Mouse (Mus musculus) left cerebral cortex, postnatal 36 days (tissue): ENCODE measurements around the gene Smyd1. TPM values are rescaled to one million over a fixed set of nuclear protein-coding genes. Genes with fewer than 3 reads are reported as not detected.

Source experiments
- DNase-seq, 2 experiments: peaks; one replicate each; pipeline ENCODE4 v3.0.0; 2021 to 2022; ENCODE audit warnings: low spot score in 2 of 2, mixed read lengths in 1 of 2
- intact Hi-C: fragments of 180-260 bp; cut with DNase I; formaldehyde crosslinking; loops from one replicate; pipeline ENCODE4 v1.15.1; 2025
- total RNA-seq, 2 experiments: library from RNA; stranded (reverse); gene quantifications; 2 replicates each; pipeline ENCODE4 v1.2.3; 2021

The Smyd1 gene
- total RNA-seq, 2 experiments from 2014 or later = 1.3 to 1.4 TPM

DNA sequence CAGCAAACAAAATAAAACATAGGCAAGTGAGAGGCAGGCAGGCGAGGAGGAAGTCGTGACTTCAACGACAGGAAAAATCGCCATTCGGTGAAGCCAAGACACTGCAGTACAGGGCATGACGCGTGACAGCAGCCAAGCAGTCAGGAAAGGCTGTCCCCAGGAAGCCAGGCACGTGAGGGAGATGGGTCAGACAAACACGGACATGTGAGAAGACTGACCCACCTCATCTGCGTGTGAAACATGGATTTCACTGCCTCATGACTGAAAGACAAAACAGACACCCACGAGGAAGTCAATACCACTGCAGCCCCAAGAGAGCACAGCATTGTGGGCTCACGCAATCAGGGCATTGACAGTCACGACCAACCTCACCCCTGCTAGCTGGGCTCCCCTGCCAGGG, 86.9 kb downstream of the Smyd1 start:
- no peak for DNase-seq
- intact Hi-C loops = no loop called here

DNA sequence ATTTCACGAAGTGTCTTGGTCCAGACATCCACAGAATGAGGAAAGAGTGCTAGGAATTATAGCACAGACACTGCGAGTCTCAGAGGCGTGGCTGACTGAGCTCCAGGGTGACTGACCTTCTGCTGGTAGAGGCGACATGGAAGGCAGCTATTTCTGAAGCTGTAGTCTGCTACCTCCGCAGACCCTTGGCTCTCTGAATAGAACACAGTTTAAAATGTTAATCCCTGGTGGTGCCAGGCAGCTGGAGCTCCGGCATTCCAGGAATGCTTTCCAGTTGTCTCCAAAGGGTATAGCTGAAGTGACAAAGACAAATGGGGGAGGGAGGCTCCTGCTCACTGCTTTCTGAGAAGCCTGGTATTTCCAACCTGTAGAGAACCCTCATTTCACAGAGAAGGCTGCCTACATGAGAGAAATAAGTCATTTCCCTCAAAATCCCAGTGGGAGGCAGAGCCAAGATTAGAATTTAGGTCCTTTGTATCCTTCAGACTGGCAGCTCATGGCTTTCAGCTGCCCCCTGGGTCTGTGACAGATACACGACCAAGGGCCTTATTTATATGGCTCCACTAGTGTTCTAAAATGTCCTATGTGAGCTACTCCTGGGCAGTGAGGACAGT, 94.8 kb downstream of the Smyd1 start:
- intact Hi-C loops = no loop called here
- DNase-seq = no peak

DNA sequence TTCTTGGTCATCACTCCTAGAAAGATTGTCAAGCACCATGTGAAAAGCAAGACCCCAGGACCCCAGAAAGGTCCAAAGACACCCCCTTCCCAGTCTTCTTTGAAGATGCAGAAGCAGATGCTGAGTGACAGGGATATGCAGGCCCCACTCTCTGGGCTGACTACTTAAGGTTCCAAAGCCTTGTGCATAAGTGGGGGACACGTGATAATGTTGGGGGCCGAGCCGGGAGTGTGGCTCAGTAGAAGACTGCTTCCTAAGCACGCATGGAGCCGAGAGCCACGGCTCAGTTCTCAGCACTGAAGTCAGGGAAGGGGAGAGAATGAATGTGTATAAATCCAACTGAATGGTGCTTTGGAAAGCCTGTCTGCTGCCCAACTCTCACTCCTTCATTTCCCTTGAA, 95.5 kb downstream of the Smyd1 start:
- no peak for DNase-seq
- intact Hi-C loops = no loop called here

DNA sequence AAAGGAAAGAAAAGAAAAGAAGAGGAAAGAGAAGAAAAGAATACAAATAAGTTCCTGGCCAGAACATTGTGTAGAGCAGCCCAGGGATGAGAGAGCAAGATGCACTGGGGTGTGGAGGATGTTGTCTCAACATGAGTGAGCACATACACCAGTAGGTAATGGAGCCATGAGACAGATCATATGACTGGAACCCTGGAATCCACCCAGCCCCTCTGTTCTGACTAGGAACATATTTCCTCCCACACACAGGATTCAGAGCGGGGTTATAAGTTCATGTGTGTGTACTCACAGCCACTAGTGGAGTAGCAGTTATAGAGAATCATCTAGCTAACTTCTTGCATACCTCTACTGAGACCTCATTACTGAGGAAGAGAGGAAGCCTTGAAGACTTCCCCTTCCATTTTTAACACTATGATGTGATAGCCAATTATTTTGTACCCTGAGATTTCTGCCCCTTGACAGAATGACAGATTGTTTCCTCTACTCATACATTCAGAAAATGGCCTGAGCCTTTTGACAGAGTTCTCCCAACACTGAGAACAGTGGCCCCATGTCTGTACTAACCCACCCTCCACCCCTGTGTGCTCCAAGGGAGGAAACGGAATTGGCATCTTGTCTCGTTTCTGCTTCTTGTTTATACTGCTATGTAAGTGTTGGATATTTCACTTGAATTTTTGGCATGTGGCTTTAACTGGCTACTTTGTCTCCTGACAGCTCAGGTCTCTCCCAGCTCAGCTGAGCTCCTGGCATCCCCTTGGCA, 97.7 kb downstream of the Smyd1 start:
- intact Hi-C loops = no loop called here

DNA sequence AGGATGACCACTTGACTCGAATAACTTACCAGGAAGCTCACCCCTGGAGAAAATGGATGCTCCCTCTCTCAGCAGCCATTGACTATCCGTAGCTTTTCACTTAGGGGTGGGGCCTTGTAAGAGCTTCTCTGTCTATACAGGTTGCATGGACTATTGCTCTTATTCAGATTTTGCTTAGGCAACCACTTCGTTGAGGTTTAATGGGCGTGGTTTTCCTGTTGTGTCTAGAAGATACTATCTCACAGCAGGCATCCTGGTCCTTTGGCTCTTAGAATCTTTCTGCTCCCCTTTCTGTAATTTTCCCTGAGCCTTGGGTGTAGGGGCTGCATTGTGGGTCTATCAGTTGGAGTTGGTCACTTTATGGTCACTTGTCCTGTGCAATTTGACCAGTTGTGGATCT, 100.5 kb downstream of the Smyd1 start:
- no peak for DNase-seq
- intact Hi-C loops = no loop called here

More for the DNA sequence above, 97.7 kb downstream of the Smyd1 start:
- no peak for DNase-seq

DNA sequence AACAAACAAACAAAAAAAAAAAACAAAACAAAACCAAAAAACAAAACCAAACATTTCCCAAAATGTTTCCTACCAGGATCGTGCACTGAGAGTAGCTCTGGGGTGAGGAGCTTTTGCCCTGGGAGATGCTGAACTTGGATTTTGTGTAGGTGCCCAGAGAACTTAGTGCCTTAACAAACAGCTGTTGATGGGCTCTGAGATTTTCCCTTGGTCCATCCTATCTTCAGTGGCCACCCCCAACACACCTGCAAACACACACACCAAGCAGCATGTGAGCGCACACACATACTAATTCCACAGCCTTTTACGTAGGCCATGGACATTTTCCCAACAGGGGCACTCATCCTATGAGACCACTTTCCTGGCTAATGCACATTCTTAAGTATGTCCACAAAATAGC, 109.6 kb downstream of the Smyd1 start:
- intact Hi-C loops = no loop called here
- no peak for DNase-seq

DNA sequence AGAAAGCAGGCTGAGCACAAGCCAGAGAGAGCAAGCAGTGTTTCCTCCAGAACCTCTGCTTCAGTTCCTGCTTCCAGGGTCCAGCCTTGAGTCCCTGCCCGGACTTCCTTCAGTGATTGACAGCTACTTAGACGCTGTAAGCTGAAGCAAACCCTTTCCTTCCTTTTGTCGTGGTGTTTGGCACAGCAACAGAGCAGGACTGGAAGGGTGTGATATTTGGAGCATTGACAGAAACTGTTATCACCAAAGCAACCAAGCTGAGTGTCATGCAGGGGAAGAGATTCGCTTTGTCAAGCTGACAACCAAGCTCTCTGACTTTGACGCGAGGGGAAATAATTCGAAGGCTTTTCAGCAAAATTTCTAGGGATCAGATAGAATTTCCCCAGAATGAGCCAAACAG, 110.1 kb downstream of the Smyd1 start:
- no peak for DNase-seq
- intact Hi-C loops = no loop called here

DNA sequence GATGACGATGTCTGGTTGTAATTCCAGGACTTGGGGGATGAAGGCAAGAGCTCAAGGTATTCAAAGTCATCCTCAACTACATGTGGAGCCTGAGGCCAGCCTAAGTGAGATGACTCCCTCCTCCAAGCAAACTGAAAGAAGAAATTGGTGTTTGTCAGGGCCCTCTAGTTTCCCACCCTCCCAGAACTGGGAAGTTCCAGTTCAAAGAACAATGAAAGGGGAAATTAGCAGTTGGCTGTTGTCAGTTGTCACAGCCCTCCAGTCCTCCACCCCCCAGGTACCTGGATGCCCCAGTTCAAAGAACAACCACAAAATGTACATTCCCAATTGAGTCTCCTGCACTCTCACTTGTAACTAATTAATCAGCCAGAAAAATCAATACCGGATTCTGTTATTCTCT, 113.3 kb downstream of the Smyd1 start:
- intact Hi-C loops = no loop called here
- no peak for DNase-seq

DNA sequence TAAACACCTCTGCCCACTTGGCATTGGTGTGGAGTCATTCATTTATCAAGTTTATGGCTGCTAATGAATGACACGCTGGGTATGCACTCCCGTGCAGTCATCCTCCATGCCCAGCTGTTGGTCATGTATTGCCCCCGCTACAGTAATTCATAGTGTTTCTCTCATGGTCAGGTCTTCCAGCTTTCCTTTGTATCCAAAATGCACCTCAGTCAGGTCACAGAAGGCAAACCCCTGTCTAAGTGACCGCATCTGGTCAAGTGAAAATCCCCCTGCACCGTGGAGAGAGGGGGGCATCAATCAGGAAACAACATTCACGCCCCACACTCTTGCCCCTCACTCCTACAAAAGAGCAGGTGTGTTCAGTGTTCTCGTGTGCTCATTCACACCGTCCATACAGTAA, 117.9 kb downstream of the Smyd1 start:
- intact Hi-C loops = no loop called here
- no peak for DNase-seq

DNA sequence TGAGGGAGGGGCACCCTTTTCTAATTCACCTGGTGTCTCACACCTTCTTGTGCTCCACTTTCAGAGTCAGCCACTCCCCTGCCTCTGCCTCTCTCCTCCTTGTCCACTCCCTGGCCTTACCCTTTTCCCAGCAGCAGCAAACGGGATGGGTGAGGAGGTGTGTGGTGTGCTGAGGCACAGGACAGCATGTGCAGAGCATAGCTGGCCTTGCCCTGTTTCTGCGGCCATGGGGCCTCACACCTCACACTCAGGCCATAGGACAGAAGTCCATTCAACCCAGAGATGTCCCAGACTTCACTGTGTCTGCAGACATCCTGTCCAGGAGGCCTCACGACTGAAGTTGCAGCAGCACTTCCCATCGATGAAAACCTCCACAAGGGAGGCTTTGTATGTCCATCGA, 118.4 kb downstream of the Smyd1 start:
- DNase-seq = no peak
- intact Hi-C loops = no loop called here

DNA sequence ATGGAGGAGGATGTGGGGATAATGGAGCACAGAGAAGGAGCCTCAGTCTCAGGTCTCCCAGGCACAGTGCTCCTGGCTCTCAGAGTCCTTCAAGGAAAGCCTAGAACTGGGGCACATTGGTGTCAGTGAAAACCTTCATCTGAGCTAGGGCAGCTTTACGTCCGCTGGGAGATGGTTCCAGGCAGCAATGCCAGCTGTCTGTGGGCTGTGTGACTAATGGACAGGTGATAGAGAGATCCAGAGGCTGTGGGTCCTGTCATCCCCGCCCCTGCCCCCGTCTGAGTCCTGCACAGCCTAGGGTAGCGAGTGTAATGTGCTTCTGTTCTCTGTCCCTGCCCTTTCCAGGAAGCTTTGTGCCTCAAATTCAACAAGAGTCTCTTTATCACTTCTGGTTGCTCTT, 120.1 kb downstream of the Smyd1 start:
- intact Hi-C loops = no loop called here
- DNase-seq = no peak

DNA sequence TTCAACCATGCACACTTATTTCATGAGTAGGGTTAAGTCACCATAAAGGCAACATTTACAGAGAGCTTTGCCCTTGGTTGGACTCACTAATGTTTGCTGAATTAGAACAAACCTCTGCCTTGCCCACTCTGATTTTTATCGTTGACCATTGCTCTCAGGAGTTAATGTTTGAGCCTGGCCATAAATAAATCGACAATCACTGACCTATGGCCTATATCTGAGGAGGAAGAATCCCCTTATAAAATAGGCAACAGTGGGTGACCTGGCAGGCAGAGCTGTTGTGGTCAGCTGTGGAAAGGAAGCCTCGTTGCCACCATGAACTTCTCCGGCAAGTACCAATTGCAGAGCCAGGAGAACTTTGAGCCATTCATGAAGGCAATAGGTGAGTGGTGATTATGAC, 122.4 kb downstream of the Smyd1 start, which contains the start of gene Fabp1:
TSS of gene Fabp1 (plus strand) at position 216 of the 400 bp plus-strand sequence.
- no peak for DNase-seq
- intact Hi-C loops = no loop called here

DNA sequence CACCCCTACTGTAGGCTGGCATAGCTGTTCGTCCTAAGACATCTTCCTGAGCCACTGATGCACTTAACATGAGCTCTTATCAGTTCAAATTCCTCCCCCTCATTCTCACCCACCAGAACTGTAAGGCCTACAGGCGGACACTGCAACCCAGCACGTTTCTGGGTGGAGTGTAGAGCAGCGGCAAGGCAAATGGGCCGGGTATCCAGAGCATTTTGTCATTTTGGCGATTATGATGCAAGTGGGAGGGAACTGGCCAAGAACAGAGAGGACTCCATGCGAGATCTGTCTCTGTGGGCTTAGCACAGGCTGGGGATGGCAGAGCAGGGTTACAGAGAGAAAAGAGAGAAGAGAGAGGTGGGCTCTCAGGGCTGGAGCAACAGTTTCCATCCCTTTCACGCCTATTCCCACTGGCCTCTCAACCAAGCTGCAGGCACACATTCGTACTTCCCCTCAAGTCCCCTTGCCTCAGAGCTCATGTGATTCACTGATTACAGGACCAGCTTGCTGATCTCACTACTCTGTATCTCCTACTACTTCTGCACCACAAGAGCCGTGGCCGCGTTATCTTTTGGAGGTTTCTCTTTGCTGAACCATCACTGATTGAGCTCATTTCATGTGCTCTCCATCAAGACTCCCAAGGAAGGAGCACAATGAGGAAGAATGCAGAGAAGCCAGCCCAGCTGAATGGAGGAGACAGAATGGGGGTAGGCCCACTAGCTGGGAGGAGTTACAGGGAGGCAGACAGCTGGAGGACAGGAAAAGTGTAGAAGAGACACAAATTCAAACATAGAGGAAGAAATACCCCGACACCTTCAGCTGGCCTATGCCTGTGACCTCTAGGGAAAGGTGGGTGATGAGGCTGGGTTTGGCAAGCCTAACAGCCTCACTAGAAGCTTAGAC, 124.1 kb downstream of the Smyd1 start:
- DNase-seq = no peak
- intact Hi-C loops = no loop called here

DNA sequence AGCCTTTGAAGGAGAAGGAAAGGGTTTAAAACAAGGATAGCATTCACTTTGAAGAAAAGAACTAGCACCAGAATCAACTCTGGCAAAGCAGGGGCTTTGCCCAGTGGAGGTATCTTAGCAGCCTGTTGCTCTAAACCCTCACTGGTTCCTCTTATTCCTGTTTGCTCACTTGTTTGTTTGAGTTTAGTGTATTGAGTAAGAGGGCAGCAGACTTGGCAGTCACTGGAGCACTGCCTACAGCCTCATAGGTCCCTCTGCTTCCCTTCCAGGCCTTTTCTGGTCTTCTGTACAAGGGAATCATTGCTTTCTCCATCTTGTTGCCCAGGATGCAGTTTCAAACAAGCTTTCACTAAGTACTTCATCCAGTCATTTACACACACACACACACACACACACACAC, 125.9 kb downstream of the Smyd1 start:
- intact Hi-C loops = no loop called here
- DNase-seq = no peak

DNA sequence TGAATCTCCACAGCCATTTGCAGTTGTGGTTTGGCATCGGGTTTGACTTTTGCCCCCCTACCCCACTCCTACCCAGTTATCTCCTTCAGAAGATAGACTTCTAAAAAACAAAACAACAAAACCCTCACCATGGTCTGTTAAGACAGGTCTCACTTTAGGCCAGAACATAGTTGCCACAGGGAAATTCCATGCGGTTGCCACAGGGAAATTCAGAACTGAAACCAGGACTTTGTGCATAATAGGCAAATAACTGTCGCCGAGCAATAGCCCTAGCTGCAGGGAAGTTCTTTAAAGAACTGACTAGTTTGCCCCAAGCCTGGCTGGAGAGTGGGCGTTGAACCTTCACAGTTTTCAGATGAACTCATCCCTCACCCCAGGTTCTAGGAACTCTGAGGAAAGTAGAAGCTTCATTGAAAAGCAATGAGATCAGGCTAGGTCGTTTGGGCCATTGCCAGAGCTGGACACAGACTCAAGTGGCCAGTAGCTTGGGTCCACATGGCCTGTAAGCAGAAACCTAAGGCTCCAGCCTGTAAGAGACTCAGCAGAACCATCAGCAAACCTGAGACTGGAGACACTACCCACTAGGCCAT, 128.8 kb downstream of the Smyd1 start:
- intact Hi-C loops = no loop called here
- no peak for DNase-seq

DNA sequence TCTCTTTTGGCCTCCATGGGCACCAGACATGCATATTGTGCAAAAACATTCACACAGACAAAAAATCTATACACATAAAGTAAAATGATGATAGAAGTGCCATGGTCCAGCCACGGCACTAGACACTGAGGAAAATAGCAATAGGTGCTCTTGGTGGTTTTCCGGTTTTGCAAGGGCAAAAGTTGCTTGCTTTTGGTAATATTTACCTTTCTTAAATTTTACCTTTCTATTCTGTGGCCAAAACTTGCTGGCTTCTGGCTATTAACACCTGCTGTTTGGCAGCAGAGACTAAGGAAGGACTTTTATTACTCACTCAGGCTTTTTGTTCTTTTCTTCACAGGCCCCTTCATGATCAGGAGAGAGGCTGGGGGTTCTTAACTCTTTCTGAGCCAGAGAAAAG, 131.5 kb downstream of the Smyd1 start:
- intact Hi-C loops = no loop called here
- no peak for DNase-seq

DNA sequence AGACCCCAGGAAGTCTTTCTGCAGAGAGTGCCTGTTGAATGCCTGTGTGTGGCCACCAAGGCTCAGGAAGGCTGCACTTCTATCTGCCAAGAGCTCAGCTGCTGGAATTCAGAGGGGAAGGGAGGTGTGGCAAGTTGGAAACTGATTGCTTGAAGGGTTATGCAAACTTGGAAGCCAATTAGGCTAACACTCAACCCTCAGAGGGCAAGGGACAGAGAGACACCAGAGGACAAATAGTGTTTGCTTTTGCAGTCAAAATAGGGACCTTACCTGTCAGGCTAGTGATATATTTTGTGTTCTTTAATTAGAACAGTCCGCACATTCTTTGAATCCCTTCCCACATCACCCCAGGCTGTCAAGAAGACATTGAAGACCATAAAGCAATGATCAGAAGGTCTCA, 132.5 kb downstream of the Smyd1 start:
- intact Hi-C loops = no loop called here
- no peak for DNase-seq

DNA sequence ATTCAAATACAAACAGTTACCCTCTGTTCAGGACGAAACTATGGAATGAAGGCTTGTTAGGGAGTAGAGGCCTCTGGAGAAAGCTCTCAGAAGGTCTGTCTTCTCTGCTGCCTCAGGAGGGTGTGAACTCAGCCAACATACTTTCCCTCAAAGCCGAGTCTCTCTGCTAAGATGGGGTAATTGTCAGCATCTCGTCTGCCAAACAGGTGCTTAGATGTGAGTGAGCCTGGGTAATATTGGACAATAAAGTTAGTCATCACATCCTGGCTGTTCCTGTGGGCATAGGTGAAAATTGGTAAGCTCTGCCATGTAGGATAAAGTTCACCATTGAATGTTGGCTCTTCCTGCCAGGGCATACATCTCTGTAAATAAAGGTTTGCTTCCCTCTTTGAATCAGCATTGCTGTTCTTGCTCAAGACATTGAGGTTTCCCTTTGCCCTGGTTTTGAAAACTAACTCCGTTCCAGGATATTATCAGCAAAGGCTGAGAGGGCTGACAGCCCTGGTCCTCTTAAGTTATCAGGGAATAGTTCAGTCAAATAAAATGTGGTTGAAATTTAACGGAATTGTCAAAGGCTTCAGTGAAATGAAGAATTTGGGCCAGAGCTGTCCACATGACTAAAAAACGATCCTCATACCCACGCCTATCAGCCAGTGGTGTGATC, 137.0 kb downstream of the Smyd1 start:
- DNase-seq = no peak
- intact Hi-C loops = no loop called here

DNA sequence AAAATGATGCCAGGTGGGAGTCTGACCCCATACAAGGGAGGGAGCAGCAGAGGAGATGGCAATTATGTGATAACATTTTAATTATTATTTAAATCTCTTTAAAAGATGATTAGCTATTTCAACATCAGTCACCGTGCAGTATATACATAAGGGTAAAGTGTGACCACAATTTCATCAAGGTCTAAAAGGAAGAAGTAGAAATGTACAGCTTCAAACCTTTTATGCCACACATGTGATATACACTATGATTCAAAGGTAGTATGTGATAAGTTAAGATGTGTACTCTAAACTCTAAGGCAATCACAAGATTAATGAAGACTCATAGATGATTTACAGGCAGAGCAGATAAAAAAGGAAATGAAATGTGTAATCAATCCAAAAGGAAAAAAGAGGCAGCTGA, 141.4 kb downstream of the Smyd1 start:
- DNase-seq = no peak
- intact Hi-C loops = no loop called here
